Mouse (Mus musculus): ENCODE data around the gene Ciao2b. TPM values are rescaled to one million over a fixed set of nuclear protein-coding genes. Genes with fewer than 3 reads are reported as not detected.

Gene Ciao2b
- 108 and 110 TPM in 2 replicates for polyA plus RNA-seq (2021; fragmentation: Nextera tagmentation)
- long read RNA-seq, experiment 1, transcript Ciao2b-203 (5 exons, 918 nt), result major isoform, 17 of 27 reads
- long read RNA-seq, experiment 1, partial matches to known transcripts, result 4 of 27 reads
- long read RNA-seq, experiment 1, other reads (novel, unspliced or antisense), result 3 of 27 reads
- long read RNA-seq, experiment 2, transcript Ciao2b-202 (4 exons, 807 nt), result minor isoform, 7 of 70 reads
- long read RNA-seq, experiment 2, transcript Ciao2b-203 (5 exons, 918 nt), result major isoform, 59 of 70 reads
- long read RNA-seq, experiment 2, partial matches to known transcripts, result 1 of 70 reads
- long read RNA-seq, experiment 2, other reads (novel, unspliced or antisense), result 3 of 70 reads

DNA sequence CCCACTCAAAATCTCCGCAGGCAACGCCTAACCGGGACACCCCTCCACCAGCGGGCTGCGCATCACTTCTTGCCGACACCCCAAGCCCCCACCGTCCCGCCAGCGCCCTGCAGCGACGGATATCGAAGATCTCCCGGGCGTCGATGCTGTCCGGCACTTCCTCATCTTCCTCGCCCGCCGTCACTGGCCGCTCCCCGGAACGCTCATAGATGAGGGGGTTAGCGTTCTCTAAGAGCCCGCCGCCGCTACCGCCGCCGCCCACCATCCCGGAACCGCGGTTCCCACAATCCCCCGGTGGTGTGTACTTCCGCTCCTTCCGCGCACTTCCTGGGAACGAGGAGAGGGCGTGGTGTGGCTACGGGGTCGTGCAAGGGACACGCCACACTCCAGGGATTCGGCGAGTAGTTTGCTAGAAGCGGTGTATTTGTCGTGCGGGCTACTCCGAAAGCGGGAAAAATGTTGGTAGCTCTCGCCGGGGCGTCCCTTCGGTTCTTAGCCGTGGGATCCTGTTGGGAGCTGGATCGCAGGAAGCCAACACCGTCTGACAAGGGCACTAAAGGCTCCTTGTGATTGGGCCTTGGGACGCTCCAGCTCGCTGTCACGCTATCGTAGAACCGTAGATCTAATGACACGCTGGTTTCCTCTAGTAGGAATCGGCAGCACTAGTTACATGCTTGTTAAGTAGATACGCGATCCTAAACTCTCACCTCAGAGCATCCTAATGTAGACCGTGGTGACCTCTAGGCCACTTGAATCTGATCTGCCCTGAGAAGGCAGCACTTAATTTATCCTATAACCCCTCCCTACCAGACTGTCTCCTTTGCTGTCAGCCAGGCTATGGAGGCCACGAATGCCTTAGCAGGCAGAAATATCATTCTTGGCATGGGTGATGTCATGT lies at the start of gene Ciao2b:
Ciao2b (minus strand) TSS at position 540 of the 898 bp plus-strand sequence.

DNA sequence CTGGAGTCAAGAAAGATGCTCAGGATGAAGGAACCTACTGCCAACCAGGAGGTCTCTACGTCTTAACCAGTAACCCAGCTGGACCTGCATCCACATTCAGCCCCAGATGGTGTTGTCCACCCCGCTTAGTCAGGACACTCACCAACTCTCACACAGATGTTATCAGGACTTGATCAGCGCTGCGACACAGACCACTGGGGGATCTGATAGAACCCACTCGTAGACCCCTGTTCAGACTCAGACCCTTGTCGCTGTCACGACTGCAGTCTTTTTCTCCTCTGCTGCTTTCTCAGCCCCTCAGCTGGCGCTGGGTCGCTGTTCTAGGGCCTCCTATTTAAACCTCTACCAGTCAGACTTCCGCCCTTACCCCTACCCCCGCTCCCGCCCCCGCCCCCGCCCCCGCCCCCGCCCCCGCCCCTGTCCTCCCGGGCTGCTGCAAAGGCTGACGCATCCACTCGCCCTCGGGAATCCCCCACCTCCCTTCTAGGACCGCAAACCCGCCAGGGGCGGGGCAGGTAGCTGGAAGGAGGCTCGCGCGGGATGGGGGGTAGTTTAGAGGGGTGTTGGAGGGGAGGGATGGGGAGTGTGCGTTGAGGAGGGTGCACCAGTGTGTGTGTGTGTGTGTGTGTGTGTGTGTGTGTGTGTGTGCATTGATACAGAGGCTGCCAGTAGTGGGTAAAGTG lies 10.6 kb downstream of the Ciao2b start, which contains the start of gene Rrad:
Rrad (minus strand) TSS at position 347 of the 683 bp plus-strand sequence.

GRCm38 (mm10) chr8:104624161-104624560 lies 17.6 kb downstream of the Ciao2b start, which contains the start of gene Cdh16:
Gene Cdh16, minus strand, starts transcription at chr8:104624396.

GRCm38 (mm10) chr8:104591133-104591834 lies 50.5 kb downstream of the Ciao2b start, which contains the start of gene Pdp2:
Gene Pdp2, plus strand, starts transcription at chr8:104591451.

Other genes with a start within 250 kb of the Ciao2b start
- gene Cmtm4, start 246.2 kb downstream of the Ciao2b start, polyA plus RNA-seq (2021; fragmentation: Nextera tagmentation), result 8.0 and 9.4 TPM in 2 replicates
- gene Dync1li2, start 198.9 kb downstream of the Ciao2b start, polyA plus RNA-seq (2021; fragmentation: Nextera tagmentation), result 33.3 and 33.6 TPM in 2 replicates
- gene Terb1, start 132.1 kb downstream of the Ciao2b start, polyA plus RNA-seq (2021; fragmentation: Nextera tagmentation), result 0.48 and 0.63 TPM in 2 replicates
- 72.4 and 81.8 TPM in 2 replicates for gene Nae1, start 107.3 kb downstream of the Ciao2b start, polyA plus RNA-seq (2021; fragmentation: Nextera tagmentation)
- 24.9 and 25.1 TPM in 2 replicates for gene Car7, start 107.3 kb downstream of the Ciao2b start, polyA plus RNA-seq (2021; fragmentation: Nextera tagmentation)
- 8.7 and 9.8 TPM in 2 replicates for gene Pdp2, start 50.5 kb downstream of the Ciao2b start, polyA plus RNA-seq (2021; fragmentation: Nextera tagmentation)
- gene Cdh16, start 17.6 kb downstream of the Ciao2b start, polyA plus RNA-seq (2021; fragmentation: Nextera tagmentation), result not detected in 2 replicates
- gene Rrad, start 10.6 kb downstream of the Ciao2b start, polyA plus RNA-seq (2021; fragmentation: Nextera tagmentation), result 1.1 and 1.7 TPM in 2 replicates
- not detected in 2 replicates for gene Ces2a, start 92.0 kb upstream of the Ciao2b start, polyA plus RNA-seq (2021; fragmentation: Nextera tagmentation)
- gene Ces2b, start 189.6 kb upstream of the Ciao2b start, polyA plus RNA-seq (2021; fragmentation: Nextera tagmentation), result 0.08 and 0.10 TPM in 2 replicates
- gene Ces2c, start 205.1 kb upstream of the Ciao2b start, polyA plus RNA-seq (2021; fragmentation: Nextera tagmentation), result not detected in 2 replicates

Data from left cerebral cortex, adult 6 months (tissue).